In the genomic region with DNA sequence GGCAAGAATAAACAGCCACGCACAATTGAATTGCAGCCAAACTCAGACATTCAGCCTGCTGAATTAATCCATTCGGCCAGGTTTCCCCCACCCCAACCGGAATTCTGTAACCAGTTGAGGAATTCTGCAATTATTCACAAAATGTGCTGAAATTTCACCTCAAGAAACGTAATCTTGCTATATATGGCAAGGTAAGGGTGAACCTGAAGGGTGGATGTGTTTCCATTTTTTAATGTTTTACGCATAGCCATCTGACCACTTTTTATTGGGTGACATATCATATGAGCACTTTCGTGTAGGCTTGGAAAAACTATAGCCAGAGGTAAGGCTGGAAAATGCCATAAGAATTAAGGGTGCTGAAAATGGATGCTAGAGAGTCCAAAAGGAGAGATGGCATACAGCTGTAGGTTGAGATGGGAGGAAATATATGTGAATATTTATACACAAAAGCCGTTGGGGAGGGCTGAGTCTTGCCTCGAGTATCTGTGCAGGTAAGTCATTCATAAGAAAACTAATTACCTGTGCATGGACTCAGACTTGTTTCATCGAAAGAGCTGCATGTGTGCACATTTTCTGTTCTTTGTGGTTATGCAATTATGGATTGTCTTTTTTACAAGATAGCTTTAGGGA, we compare ENCODE assay signal across 9 mouse cellular contexts.
A peak's percentile ranks its signal among the peaks of the same experiment; 100 is the strongest.
DNase-seq lines count a peak whose midpoint lies in the region; ATAC-seq lines count a peak whose summit lies in the region.
"Had no signal": no experiment of that assay in that cellular context is flagged by ENCODE, and none has a peak within 500 bp of the region (broad histone marks: within the 10 kb centered on the region; RNA-seq: fewer than 3 reads in every experiment).

No protein-coding gene starts in this region.

- H3K27ac ChIP-seq in embryonic facial prominence, embryonic 12.5 days, result no peak overlapping the region
- peak overlapping the region; percentile 100 for H3K27ac ChIP-seq in hindbrain, embryonic 13.5 days
- peak overlapping the region; percentile 100 for H3K27ac ChIP-seq in neural tube, embryonic 14.5 days (ENCODE audit: low read depth, low read length)
- H3K27ac ChIP-seq: limb, embryonic 15.5 days had no signal

- 7% methylated on average over 9 of the region's 9 CpGs for WGBS in embryonic facial prominence, embryonic 12.5 days
- whole genome bisulfite sequencing in hindbrain, embryonic 13.5 days, result 4% methylated on average over 9 of the region's 9 CpGs
- 4% methylated on average over 9 of the region's 9 CpGs for WGBS in neural tube, embryonic 14.5 days

- no peaks in the 10 kb centered on the region for H3K36me3 ChIP-seq in embryonic facial prominence, embryonic 12.5 days
- 0 out of 2 replicates have a peak, but pooled peaks cover 2% of the 10 kb centered on the region for H3K36me3 ChIP-seq in hindbrain, embryonic 13.5 days
- H3K36me3 ChIP-seq in neural tube, embryonic 14.5 days (ENCODE audit: control insufficient read depth, insufficient read depth, low read length), result no peaks in the 10 kb centered on the region
- H3K36me3 ChIP-seq: limb, embryonic 15.5 days had no signal

- H3K9me3 ChIP-seq in embryonic facial prominence, embryonic 12.5 days, result no peaks in the 10 kb centered on the region
- no peaks in the 10 kb centered on the region for H3K9me3 ChIP-seq in hindbrain, embryonic 13.5 days
- no peaks in the 10 kb centered on the region for H3K9me3 ChIP-seq in neural tube, embryonic 14.5 days (ENCODE audit: control insufficient read depth, low read length)
- H3K9me3 ChIP-seq: limb, embryonic 15.5 days had no signal

- peaks cover 66% of the 10 kb centered on the region for H3K27me3 ChIP-seq in embryonic facial prominence, embryonic 12.5 days
- no peaks in the 10 kb centered on the region for H3K27me3 ChIP-seq in hindbrain, embryonic 13.5 days
- no peaks in the 10 kb centered on the region for H3K27me3 ChIP-seq in neural tube, embryonic 14.5 days (ENCODE audit: control insufficient read depth, insufficient read depth, low read length)

- H3K4me1 ChIP-seq in embryonic facial prominence, embryonic 12.5 days, result 0 out of 2 replicates have a peak, but pooled peaks cover 4% of the 10 kb centered on the region
- H3K4me1 ChIP-seq in hindbrain, embryonic 13.5 days (replicated peaks), result no peaks in the 10 kb centered on the region
- H3K4me1 ChIP-seq in neural tube, embryonic 14.5 days (ENCODE audit: control insufficient read depth, insufficient read depth, low read length), result no peaks in the 10 kb centered on the region

- DNase-seq in left cerebral cortex, postnatal 25 days (ENCODE audit: low spot score in 2 of 2), result peak; percentile 31 to 56
- no peak for DNase-seq in left cerebral cortex, postnatal 4 days
- DNase-seq in testis, postnatal 14 days (ENCODE audit: low spot score), result no peak
- DNase-seq in lung, postnatal 10 days, result no peak
- DNase-seq: kidney, postnatal 4 days had no signal

- ATAC-seq in embryonic facial prominence, embryonic 12.5 days (ENCODE audit: insufficient number of reproducible peaks, insufficient read depth, low FRiP score, low TSS enrichment), result no peak
- no peak for ATAC-seq in hindbrain, embryonic 13.5 days (ENCODE audit: low FRiP score)
- ATAC-seq in neural tube, embryonic 14.5 days (ENCODE audit: low read depth), result no peak

- no peak overlapping the region for H3K9ac ChIP-seq in embryonic facial prominence, embryonic 12.5 days
- peak overlapping the region; percentile 100 for H3K9ac ChIP-seq in hindbrain, embryonic 13.5 days
- peak overlapping the region; percentile 100 for H3K9ac ChIP-seq in neural tube, embryonic 14.5 days (replicated peaks; ENCODE audit: low read depth, low read length)
- H3K9ac ChIP-seq: limb, embryonic 15.5 days had no signal

- H3K4me2 ChIP-seq in embryonic facial prominence, embryonic 12.5 days (replicated peaks), result no peak overlapping the region
- H3K4me2 ChIP-seq in hindbrain, embryonic 13.5 days, result peak overlapping the region; percentile 72
- peak overlapping the region; percentile 81 for H3K4me2 ChIP-seq in neural tube, embryonic 14.5 days (ENCODE audit: low read depth, low read length)

- H3K4me3 ChIP-seq in embryonic facial prominence, embryonic 12.5 days, result peak overlapping the region; percentile 22
- peak overlapping the region; percentile 79 for H3K4me3 ChIP-seq in hindbrain, embryonic 13.5 days
- H3K4me3 ChIP-seq in neural tube, embryonic 14.5 days (ENCODE audit: low read depth, low read length), result peak overlapping the region; percentile 90

- intact Hi-C loops in left cerebral cortex, postnatal 25 days (cut with DNase I), result loop anchor here (5.0 to 10.0 kb wide), 2 partner anchors 201 to 1177 kb away; no protein-coding TSS in a partner anchor
- intact Hi-C loops in left cerebral cortex, postnatal 4 days (cut with DNase I), result loop anchor here (10.0 kb wide), 1 partner anchor 837 kb away; no protein-coding TSS in a partner anchor

Comparison
In these comparisons a context has a peak if more than half of its experiments do, and no peak if none do; other contexts are left out.
1. DNase-seq: peak in left cerebral cortex, postnatal 25 days (2 of 2); none in left cerebral cortex, postnatal 4 days (single experiment), testis, postnatal 14 days (single experiment) and lung, postnatal 10 days (single experiment).
2. H3K4me3 ChIP-seq: peak in every context shown above with its lines; median percentile 90 in neural tube, embryonic 14.5 days; 79 in hindbrain, embryonic 13.5 days; 22 in embryonic facial prominence, embryonic 12.5 days.